Mouse (Mus musculus) C2C12 (cell line): ENCODE measurements around the gene Coro6.

Source experiments
- CTCF ChIP-seq: IDR thresholded peaks from one replicate; pipeline ENCODE4 v1.5.1; 2011; ENCODE audit not compliant: control insufficient read depth, insufficient read depth, insufficient read length
- MAX ChIP-seq: IDR thresholded peaks from one replicate; pipeline ENCODE4 v1.6.1; 2011; ENCODE audit warnings: mild to moderate bottlenecking, control low read depth
- MYOG ChIP-seq: IDR thresholded peaks from one replicate; pipeline ENCODE4 v1.6.1; 2011; ENCODE audit not compliant: control insufficient read depth, insufficient read length; ENCODE audit errors: extremely low read depth
- USF1 ChIP-seq: IDR thresholded peaks from one replicate; pipeline ENCODE4 v1.6.1; 2011; ENCODE audit warnings: low read depth, mild to moderate bottlenecking, control low read depth, moderate library complexity

- TF ChIP-seq CTCF (no peak), MYOG (no peak), USF1 (no peak), MAX (no peak)
These were observed 10.5 kb upstream of the Coro6 start for GRCm38 (mm10) chr11:77451670-77452069.
